Mouse (Mus musculus) erythroblast, adult 5-6 weeks (primary cell): Measurements from ENCODE around the gene Fam172a. TPM values are rescaled to one million over a fixed set of nuclear protein-coding genes. Genes with fewer than 3 reads are reported as not detected.

Source experiments
- ATAC-seq: replicated peaks from 2 replicates; pipeline ENCODE4 v1.8.0; 2016; ENCODE audit warnings: moderate number of reproducible peaks, mild to moderate bottlenecking, moderate TSS enrichment, inconsistent platforms; ENCODE audit not compliant: poor library complexity, low FRiP score, severe bottlenecking
- total RNA-seq, 2 experiments: library from RNA; stranded (forward) in 1 of 2; stranded (reverse) in 1 of 2; fragments of 150-400 nt in 1 of 2; fragments of 200-764, 138-1000 nt in 1 of 2; gene quantifications; 2 replicates each; pipeline versions ENCODE4 v1.2.3 to v1.2.4; 2015 to 2017; ENCODE audit warnings: low replicate concordance in 2 of 2

Gene Fam172a
- total RNA-seq, 2 experiments from 2014 or later = 8.2 to 17.1 TPM

DNA sequence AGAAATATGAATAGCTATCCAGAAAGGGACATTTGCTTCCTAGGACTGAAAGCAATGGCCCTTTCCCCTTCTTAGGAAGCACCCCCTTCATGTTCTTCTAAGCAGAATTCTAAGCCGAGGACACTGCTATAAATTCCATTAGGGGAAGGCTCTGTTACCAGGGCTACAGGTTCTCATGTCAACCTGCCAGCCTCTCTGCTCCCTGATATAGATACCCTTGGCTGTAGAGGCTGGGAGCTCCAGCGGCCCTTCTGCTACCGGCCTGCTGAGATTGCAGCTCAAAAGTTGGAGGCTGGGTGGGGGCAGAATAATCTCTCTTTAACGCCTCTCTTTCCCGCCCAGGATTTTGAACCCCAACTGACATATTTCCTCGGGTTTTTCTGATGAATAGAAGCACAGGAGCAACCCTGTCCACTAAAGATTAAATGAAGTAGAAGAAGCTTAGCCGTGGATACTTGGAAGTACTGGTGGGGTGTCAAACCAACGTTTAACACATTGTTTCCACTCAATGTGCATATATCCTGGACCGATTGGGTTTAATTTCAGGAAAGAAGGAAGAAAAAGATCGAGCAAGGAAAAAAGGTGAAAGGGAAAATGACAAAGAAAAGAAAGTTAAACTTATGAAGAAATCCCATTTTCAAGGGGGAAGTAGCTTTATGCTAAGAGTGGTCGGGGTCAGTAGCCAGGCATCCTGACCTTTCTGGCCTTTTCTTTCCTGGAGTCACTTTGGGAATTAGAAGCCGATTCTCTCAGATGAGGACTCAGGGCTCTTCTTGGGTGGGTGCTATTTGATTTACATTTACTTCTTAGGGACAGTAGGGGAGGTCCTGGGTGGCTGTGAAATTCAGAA lies 506.2 kb downstream of the Fam172a start:
- no peak for ATAC-seq

GRCm38 (mm10) chr13:78208689-78209410 lies 507.0 kb downstream of the Fam172a start:
- no peak for ATAC-seq

DNA sequence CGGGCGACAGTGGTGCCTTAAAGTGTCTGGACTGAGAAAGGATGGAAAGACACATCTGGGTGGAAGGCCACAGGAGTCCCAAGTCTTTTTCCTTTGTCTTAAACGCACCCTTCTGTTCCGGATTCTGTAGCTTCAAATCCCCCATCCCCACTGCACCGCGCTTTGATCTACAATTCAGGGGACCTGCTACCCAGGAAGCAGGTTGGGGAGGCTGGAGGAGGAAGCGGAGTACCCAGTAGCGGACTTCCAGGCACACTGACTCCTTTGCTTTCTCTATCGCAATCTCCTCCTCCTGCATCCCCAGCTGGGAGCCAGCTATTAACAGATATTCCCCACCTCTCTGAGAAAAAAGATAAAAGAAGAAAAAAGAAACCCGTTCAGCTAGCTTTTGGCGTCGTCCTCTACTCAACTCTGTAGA lies 507.8 kb downstream of the Fam172a start:
- no peak for ATAC-seq

DNA sequence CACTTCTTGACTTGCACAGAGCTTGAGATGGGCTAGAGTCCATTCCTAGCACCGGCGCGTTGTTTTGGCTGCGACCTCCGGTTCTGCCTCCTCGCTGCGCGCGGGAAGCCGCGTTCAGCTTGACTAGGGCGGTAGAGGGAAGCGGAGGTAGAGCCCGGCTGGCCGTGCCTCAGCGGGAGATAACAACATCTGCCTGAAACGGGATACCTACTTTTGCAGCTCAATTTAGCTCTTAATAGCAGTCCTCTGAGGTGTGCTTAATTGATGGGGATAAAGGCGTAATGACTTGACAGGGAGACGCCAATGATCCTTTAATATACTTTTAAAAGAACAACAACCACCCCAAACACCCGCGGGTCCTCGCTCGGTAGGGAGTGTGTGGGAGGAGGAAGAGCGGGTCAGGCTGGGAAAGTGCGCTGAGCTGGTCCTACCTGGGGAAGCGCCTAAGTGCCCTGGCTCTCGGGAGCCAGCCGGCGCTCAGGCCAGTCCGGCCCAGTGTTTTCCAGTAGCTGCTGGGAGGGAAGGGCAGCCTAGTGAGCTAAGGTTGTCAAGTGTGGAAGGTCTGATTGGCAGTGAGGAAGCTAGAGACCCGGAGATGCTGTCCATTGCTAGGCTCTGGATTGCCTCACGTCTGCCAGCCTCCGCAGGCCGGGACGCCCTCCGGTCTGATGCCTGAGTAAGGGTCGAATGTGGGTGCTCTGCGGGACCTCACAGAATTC lies 508.4 kb downstream of the Fam172a start:
- ATAC-seq = no peak

DNA sequence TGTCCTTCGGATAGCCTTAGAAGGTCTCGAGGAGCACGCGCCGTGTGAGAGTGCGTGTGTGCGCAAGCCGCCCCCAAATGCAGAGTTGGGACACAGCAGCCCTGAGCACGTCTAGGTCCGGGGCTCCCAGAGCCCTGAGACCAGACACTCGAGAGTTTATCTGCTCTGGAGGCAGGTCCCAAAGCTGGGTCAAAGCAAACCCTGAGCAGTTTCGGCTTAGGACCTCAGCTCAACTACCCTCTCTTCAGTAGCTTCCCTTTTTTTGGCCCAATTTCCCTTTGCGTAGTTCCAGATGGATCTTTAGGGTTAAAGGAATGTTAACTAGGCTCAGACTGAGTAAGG lies 508.9 kb downstream of the Fam172a start:
- ATAC-seq = no peak

- no peak for ATAC-seq
These were observed 509.6 kb downstream of the Fam172a start for GRCm38 (mm10) chr13:78211231-78212010.

GRCm38 (mm10) chr13:78212111-78212510 lies 510.3 kb downstream of the Fam172a start:
- no peak for ATAC-seq

DNA sequence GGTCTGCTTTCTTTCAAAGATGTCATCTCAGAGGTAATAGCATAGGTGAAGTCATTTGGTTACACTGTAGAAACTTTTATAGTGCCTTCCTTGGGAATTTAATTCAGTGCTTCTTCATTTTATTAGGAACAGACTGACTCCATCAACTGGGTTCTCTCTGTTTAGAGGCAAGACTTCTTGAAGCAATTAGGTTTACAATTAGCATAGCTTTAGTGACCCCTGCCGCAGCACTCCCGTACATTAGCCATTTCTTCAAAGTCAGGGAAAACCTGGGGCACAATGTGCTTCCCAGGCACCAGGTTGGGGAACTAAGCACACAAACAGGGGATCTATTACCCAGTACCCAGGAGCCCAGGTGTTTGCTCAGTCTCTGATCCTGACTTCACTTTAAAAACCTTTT lies 511.3 kb downstream of the Fam172a start:
- ATAC-seq = no peak

DNA sequence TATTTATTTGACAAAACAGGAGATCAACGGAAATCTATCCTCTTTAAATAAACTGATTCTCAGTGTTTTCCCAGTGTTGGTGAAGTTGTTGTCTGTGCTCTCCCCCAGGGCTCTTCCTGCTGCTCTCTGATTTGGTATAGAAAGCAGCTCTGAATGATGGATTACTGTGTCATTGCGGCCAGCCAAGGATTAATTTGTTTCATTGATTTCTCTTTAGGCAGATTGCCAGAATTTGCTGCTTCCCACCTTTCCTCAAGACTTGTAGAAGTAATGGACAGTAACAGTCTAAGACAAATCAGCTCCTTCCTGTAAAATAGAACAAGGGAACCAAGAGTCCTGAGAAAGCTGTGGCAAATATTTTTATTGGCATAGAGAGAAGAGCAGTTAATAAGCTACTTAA lies 513.4 kb downstream of the Fam172a start:
- no peak for ATAC-seq
